Mouse (Mus musculus) spleen, adult 2 months (tissue): ENCODE data around the gene Synpr. TPM values are rescaled to one million over a fixed set of nuclear protein-coding genes. Genes with fewer than 3 reads are reported as not detected.

Experiments
- DNase-seq, 2 experiments: peaks; one replicate each; pipeline versions ENCODE4 v3.0.0 to v3.0.0-alpha.2; 2012 to 2021; ENCODE audit warnings: low spot score in 2 of 2, low read depth in 1 of 2
- H3K27ac ChIP-seq: fragments of 200-500 bp; 2 replicates; pipeline ENCODE4 v1.5.1; 2012; ENCODE audit warnings: low read length, inconsistent platforms; ENCODE audit not compliant: insufficient read depth
- H3K27me3 ChIP-seq: fragments of 200-500 bp; 2 replicates; pipeline ENCODE4 v1.6.1; 2012; ENCODE audit warnings: mild to moderate bottlenecking, moderate library complexity, low read length, inconsistent platforms; ENCODE audit not compliant: control insufficient read depth, insufficient read depth
- H3K36me3 ChIP-seq: fragments of 200-500 bp; 2 replicates; pipeline ENCODE4 v1.6.1; 2012; ENCODE audit warnings: mild to moderate bottlenecking, low read length, inconsistent platforms; ENCODE audit not compliant: control insufficient read depth, insufficient read depth
- H3K4me1 ChIP-seq: fragments of 200-500 bp; 2 replicates; pipeline ENCODE4 v1.6.1; 2011; ENCODE audit warnings: inconsistent platforms; ENCODE audit not compliant: control insufficient read depth, insufficient read depth, insufficient read length
- H3K4me3 ChIP-seq: fragments of 200-500 bp; 2 replicates; pipeline ENCODE4 v1.5.1; 2011; ENCODE audit warnings: mild to moderate bottlenecking, inconsistent platforms; ENCODE audit not compliant: insufficient read depth, insufficient read length; ENCODE audit errors: extremely low read depth
- CTCF ChIP-seq: fragments of 200-500 bp; IDR thresholded peaks from 2 replicates; pipeline ENCODE4 v1.5.1; 2011; ENCODE audit warnings: mild to moderate bottlenecking, inconsistent platforms; ENCODE audit not compliant: insufficient read depth, insufficient read length, insufficient replicate concordance; ENCODE audit errors: extremely low read depth
- POLR2A ChIP-seq: fragments of 200-500 bp; IDR thresholded peaks from 2 replicates; pipeline ENCODE4 v1.6.1; 2011; ENCODE audit warnings: low read depth, low read length, inconsistent platforms
- WGBS: fragments of 180-500 bp; shearing (Covaris S2); methylation state at CpG from one replicate; pipeline ENCODE4 v1.1.7; 2018; 5-methylcytosine and 5-hydroxymethylcytosine counted together
- polyA plus RNA-seq: library from polyadenylated mRNA; depleted of rRNA; stranded (reverse); fragments of >200 nt; gene quantifications from 2 replicates; pipeline ENCODE4 v1.2.3, GENCODE M21; 2012

The Synpr gene
- polyA plus RNA-seq, 1 experiment, result not detected

GRCm38 (mm10) chr14:13389081-13389480 is 104.5 kb downstream of the Synpr start:
- TF ChIP-seq CTCF (no peak), POLR2A (no peak)
- WGBS, result 74% methylated on average over 7 of the region's 7 CpGs

GRCm38 (mm10) chr14:13389954-13390353 is 105.4 kb downstream of the Synpr start:
- DNase-seq, result no peak
- H3K27me3 ChIP-seq, result no peaks in the 10 kb centered on the region
- WGBS, result 84% methylated on average over 5 of the region's 5 CpGs
- H3K4me1 ChIP-seq, result no peaks in the 10 kb centered on the region
- no peak overlapping the region for H3K27ac ChIP-seq
- no peak overlapping the region for H3K4me3 ChIP-seq
- no peak for TF ChIP-seq POLR2A
- TF ChIP-seq CTCF, result no peak
- no peaks in the 10 kb centered on the region for H3K36me3 ChIP-seq

More at GRCm38 (mm10) chr14:13389081-13389480, 104.5 kb downstream of the Synpr start:
- no peaks in the 10 kb centered on the region for H3K4me1 ChIP-seq
- no peaks in the 10 kb centered on the region for H3K36me3 ChIP-seq
- H3K27me3 ChIP-seq, result no peaks in the 10 kb centered on the region
- H3K4me3 ChIP-seq, result no peak overlapping the region
- H3K27ac ChIP-seq, result no peak overlapping the region
- DNase-seq, result no peak

- Histone ChIP-seq H3K4me1 (no peaks in the 10 kb centered on the region), H3K27me3 (no peaks in the 10 kb centered on the region), H3K4me3 (no peak overlapping the region), H3K36me3 (no peaks in the 10 kb centered on the region), H3K27ac (no peak overlapping the region)
- 48% methylated on average over 6 of the region's 6 CpGs for WGBS
- TF ChIP-seq CTCF, result no peak
- TF ChIP-seq POLR2A, result no peak
- no peak for DNase-seq
Observed at GRCm38 (mm10) chr14:13399226-13400020, 114.8 kb downstream of the Synpr start.

DNA sequence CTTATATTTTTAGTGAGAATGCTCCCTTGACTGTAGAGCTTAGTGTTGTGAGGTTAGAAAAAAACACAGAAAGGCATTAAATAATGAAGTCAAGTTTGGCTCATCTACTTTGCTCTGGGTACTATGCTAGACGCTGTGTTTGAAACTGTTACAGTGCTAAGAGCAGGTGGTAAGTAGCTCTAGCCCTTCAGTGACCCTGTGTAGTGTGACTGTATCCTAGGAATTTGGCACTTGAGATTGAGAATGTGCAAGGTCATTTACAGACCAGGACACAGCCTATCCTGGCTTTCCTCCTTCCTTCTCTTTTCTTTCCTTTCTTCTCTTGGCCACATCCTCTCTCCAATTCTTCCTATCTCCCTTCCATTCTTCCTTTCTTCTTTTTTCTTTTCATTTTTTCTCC is 127.1 kb downstream of the Synpr start:
- no peak overlapping the region for H3K4me3 ChIP-seq
- TF ChIP-seq CTCF (no peak), POLR2A (no peak)
- no peaks in the 10 kb centered on the region for H3K27me3 ChIP-seq
- H3K36me3 ChIP-seq, result no peaks in the 10 kb centered on the region
- H3K4me1 ChIP-seq, result no peaks in the 10 kb centered on the region
- DNase-seq, result no peak
- H3K27ac ChIP-seq, result no peak overlapping the region
- WGBS, result 85% methylated on average over 1 of the region's 1 CpGs

GRCm38 (mm10) chr14:13440723-13441122 is 156.1 kb downstream of the Synpr start:
- H3K4me3 ChIP-seq, result no peak overlapping the region
- no peaks in the 10 kb centered on the region for H3K27me3 ChIP-seq
- TF ChIP-seq CTCF (no peak), POLR2A (no peak)
- no peaks in the 10 kb centered on the region for H3K36me3 ChIP-seq
- H3K4me1 ChIP-seq, result no peaks in the 10 kb centered on the region
- H3K27ac ChIP-seq, result no peak overlapping the region
- 85% methylated on average over 6 of the region's 6 CpGs for WGBS
- no peak for DNase-seq

- Histone ChIP-seq H3K27me3 (no peaks in the 10 kb centered on the region), H3K27ac (no peak overlapping the region), H3K4me3 (no peak overlapping the region), H3K36me3 (no peaks in the 10 kb centered on the region), H3K4me1 (no peaks in the 10 kb centered on the region)
- no peak for DNase-seq
- 44% methylated on average over 2 of the region's 2 CpGs for WGBS
- TF ChIP-seq CTCF (no peak), POLR2A (no peak)
Observed at GRCm38 (mm10) chr14:13444908-13445307, 160.3 kb downstream of the Synpr start.
